In genomic region chr3:126886644-126887043, GRCm38 (mm10) we compare ENCODE assay signal across 24 mouse cellular contexts.
"Had no signal": no experiment of that assay in that cellular context is flagged by ENCODE, and none has a peak within 500 bp of the region (broad histone marks: within the 10 kb centered on the region; RNA-seq: fewer than 3 reads in every experiment).

No protein-coding gene starts in this region.

- H3K4me2 ChIP-seq: heart, embryonic 12.5 days; hindbrain, embryonic 13.5 days; hindbrain, embryonic 15.5 days; kidney, embryonic 15.5 days; limb, embryonic 13.5 days; limb, embryonic 15.5 days had no signal

- H3K27ac ChIP-seq: gastrocnemius, adult 2 months; heart, embryonic 10.5 days; hindbrain, embryonic 13.5 days; hindbrain, embryonic 15.5 days; hindbrain, postnatal 0 days; kidney, embryonic 15.5 days; kidney, postnatal 0 days; limb, embryonic 13.5 days; limb, embryonic 15.5 days had no signal

- ATAC-seq: intestine, embryonic 16.5 days had no signal

- H3K9me3 ChIP-seq: heart, embryonic 10.5 days; hindbrain, embryonic 13.5 days; hindbrain, embryonic 15.5 days; kidney, embryonic 15.5 days; limb, embryonic 13.5 days; limb, embryonic 15.5 days had no signal

- DNase-seq: gastrocnemius, adult 2 months; gastrocnemius, postnatal 14 days; gastrocnemius, postnatal 36 days; heart, adult 18-20 months; heart, postnatal 10 days; heart, postnatal 36 days; kidney, adult 11 months; kidney, adult 2 months; kidney, adult 9 months; kidney, postnatal 14 days; kidney, postnatal 36 days; layer of hippocampus, adult 9-11 months; layer of hippocampus, postnatal 36 days; left cerebral cortex, postnatal 4 days had no signal

- H3K36me3 ChIP-seq: heart, embryonic 10.5 days; heart, embryonic 12.5 days; hindbrain, embryonic 13.5 days; hindbrain, embryonic 15.5 days; kidney, embryonic 15.5 days; limb, embryonic 13.5 days; limb, embryonic 15.5 days had no signal

- H3K4me1 ChIP-seq: heart, embryonic 10.5 days; heart, embryonic 12.5 days; hindbrain, embryonic 13.5 days; hindbrain, embryonic 15.5 days; kidney, embryonic 15.5 days; limb, embryonic 13.5 days; limb, embryonic 15.5 days had no signal

- H3K9ac ChIP-seq: heart, embryonic 12.5 days; hindbrain, embryonic 13.5 days; hindbrain, embryonic 15.5 days; kidney, embryonic 15.5 days; limb, embryonic 13.5 days; limb, embryonic 15.5 days had no signal

- H3K4me3 ChIP-seq: gastrocnemius, adult 2 months; heart, embryonic 10.5 days; heart, embryonic 12.5 days; hindbrain, embryonic 13.5 days; hindbrain, embryonic 15.5 days; kidney, embryonic 15.5 days; limb, embryonic 13.5 days; limb, embryonic 15.5 days had no signal

- H3K27me3 ChIP-seq: heart, embryonic 12.5 days; hindbrain, embryonic 13.5 days; hindbrain, embryonic 15.5 days; kidney, embryonic 15.5 days; limb, embryonic 13.5 days; limb, embryonic 15.5 days had no signal
